Mouse (Mus musculus): ENCODE measurements at regions not wholly inside any gene's neighbourhood (a gene's known extent, or its start where the extent isn't known, plus 50 kb on each side); places are given as distances from the start of the nearest gene placed in this dataset.

DNA sequence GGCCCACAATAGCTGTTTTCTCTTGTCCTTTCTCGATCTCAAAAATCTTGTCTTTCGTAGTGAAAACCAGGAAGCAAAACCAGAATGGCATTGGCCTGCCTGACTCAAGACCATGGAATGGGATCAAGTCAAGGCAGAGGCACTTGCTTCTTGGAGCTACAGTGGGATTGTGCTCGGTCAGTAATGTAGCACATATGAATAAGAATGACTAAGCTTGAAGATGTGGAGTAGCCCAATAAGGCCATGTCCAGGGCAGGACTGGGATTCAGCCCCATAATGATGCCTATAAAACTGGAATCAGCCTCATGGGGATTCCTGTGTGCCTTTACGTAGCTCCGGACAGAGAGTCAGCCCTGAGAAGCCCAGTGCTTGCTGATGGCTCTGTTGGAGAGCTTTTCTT is 347.2 kb upstream of the Ubash3b start:
- Histone ChIP-seq H3K4me3 (ENCODE audit: insufficient read depth in 1 of 2, low read depth in 2 of 2, low read length in 2 of 2) (no peak overlapping the region), H3K9me3 (ENCODE audit: control insufficient read depth, low read length) (no peaks in the 10 kb centered on the region), H3K27me3 (ENCODE audit: control insufficient read depth, insufficient read depth, low read length) (no peaks in the 10 kb centered on the region), H3K4me1 (replicated peaks; ENCODE audit: control insufficient read depth in 2 of 2, insufficient read depth in 2 of 2, low read length in 1 of 2) (no peaks in the 10 kb centered on the region), H3K27ac (no peak overlapping the region), H3K4me2 (ENCODE audit: low read depth) (no peak overlapping the region), H3K36me3 (replicated peaks; ENCODE audit: control insufficient read depth, insufficient read depth, low read depth) (no peaks in the 10 kb centered on the region), H3K9ac (replicated peaks) (no peak overlapping the region)
- DNase-seq (ENCODE audit: low read depth in 3 of 3, low spot score in 3 of 3), result no peak
- WGBS (ENCODE audit: insufficient replicate concordance), result 65% methylated on average over 5 of the region's 5 CpGs
- TF ChIP-seq EP300 (IDR thresholded peaks at IDR 0.05; ENCODE audit: low read depth) (no peak), CTCF (IDR thresholded peaks at IDR 0.05; ENCODE audit: low read depth) (no peak)
- ATAC-seq (ENCODE audit: insufficient read depth), result no peak

DNA sequence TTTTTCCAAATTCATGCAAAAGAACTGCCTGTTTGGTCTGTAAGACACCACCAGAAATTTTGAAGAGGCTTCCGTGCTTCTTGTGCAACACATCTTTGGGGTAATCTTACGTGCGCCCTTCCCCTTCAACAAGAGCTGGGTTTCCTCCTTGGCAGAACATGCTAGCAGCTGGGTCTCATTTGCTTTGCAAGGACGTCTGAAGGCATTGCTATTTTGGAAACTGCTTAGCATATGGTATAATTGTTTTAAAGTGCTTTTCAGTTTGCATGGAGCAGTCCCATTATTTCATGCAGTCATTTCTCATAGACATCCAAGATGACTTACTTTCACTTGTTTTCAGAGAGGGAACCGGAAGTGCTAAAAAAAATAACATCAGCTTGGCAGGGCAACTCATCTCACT is 336.8 kb upstream of the Ubash3b start:
- Histone ChIP-seq H3K9me3 (ENCODE audit: control insufficient read depth, low read length) (no peaks in the 10 kb centered on the region), H3K36me3 (replicated peaks; ENCODE audit: control insufficient read depth, insufficient read depth, low read depth) (no peaks in the 10 kb centered on the region), H3K9ac (replicated peaks) (no peak overlapping the region), H3K27me3 (ENCODE audit: control insufficient read depth, insufficient read depth, low read length) (no peaks in the 10 kb centered on the region), H3K27ac (no peak overlapping the region), H3K4me2 (ENCODE audit: low read depth) (no peak overlapping the region), H3K4me3 (ENCODE audit: insufficient read depth in 1 of 2, low read depth in 2 of 2, low read length in 2 of 2) (no peak overlapping the region), H3K4me1 (replicated peaks; ENCODE audit: control insufficient read depth in 2 of 2, insufficient read depth in 2 of 2, low read length in 1 of 2) (no peaks in the 10 kb centered on the region)
- TF ChIP-seq EP300 (IDR thresholded peaks at IDR 0.05; ENCODE audit: low read depth), result no peak
- TF ChIP-seq CTCF (IDR thresholded peaks at IDR 0.05; ENCODE audit: low read depth), result no peak
- no peak for ATAC-seq (ENCODE audit: insufficient read depth)
- no peak for DNase-seq (ENCODE audit: low read depth in 3 of 3, low spot score in 3 of 3)
- 65% methylated on average over 5 of the region's 5 CpGs for WGBS (ENCODE audit: insufficient replicate concordance)

DNA sequence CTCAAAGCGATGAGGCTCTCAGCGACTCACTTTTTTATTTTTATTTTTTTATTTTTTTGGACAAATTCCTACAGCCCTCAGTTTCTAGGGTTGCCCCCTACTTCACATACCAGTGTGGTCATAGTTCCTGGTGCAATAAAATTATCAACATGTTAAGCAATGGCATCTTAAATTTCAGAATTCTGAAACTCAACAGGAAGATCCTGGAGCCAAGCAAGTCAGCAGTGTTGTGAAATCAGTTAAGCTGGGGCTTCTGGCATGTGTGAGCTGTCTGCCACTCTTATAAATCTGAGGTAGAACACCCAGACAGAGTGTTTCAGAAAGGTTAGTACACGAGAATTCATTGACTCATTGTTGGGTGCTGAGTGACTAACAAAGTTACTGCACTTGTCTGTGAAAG is 328.6 kb upstream of the Ubash3b start:
- Histone ChIP-seq H3K9ac (replicated peaks) (no peak overlapping the region), H3K4me1 (replicated peaks; ENCODE audit: control insufficient read depth in 2 of 2, insufficient read depth in 2 of 2, low read length in 1 of 2) (no peaks in the 10 kb centered on the region), H3K27me3 (ENCODE audit: control insufficient read depth, insufficient read depth, low read length) (no peaks in the 10 kb centered on the region), H3K4me2 (ENCODE audit: low read depth) (no peak overlapping the region), H3K9me3 (ENCODE audit: control insufficient read depth, low read length) (no peaks in the 10 kb centered on the region), H3K27ac (no peak overlapping the region), H3K4me3 (ENCODE audit: insufficient read depth in 1 of 2, low read depth in 2 of 2, low read length in 2 of 2) (no peak overlapping the region), H3K36me3 (replicated peaks; ENCODE audit: control insufficient read depth, insufficient read depth, low read depth) (no peaks in the 10 kb centered on the region)
- ATAC-seq (ENCODE audit: insufficient read depth), result no peak
- whole genome bisulfite sequencing (ENCODE audit: insufficient replicate concordance), result 54% methylated on average over 3 of the region's 3 CpGs
- TF ChIP-seq CTCF (IDR thresholded peaks at IDR 0.05; ENCODE audit: low read depth) (no peak), EP300 (IDR thresholded peaks at IDR 0.05; ENCODE audit: low read depth) (no peak)
- DNase-seq (ENCODE audit: low read depth in 3 of 3, low spot score in 3 of 3), result no peak

DNA sequence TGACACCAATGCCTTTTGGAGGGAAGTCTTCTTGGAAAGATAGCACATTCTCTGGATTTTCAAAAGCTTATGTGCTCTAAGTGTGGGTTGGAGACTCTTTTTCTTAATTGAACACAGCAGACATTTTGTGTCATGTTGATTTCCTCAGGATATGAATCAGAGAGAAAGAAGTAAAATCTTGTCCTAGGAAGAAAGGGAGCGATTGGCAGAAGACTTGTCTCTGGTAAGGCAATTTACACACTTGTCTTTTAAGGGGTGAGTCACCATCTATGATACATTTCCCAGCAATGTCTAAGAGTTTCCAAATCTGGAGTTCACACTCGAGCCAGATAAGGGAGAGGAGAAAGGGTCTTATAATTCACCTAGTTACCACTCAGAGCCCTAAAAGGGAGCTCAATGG is 326.5 kb upstream of the Ubash3b start:
- no peak for TF ChIP-seq CTCF (IDR thresholded peaks at IDR 0.05; ENCODE audit: low read depth)
- Histone ChIP-seq H3K4me2 (ENCODE audit: low read depth) (no peak overlapping the region), H3K27me3 (ENCODE audit: control insufficient read depth, insufficient read depth, low read length) (no peaks in the 10 kb centered on the region), H3K36me3 (replicated peaks; ENCODE audit: control insufficient read depth, insufficient read depth, low read depth) (no peaks in the 10 kb centered on the region), H3K9ac (replicated peaks) (no peak overlapping the region), H3K4me1 (replicated peaks; ENCODE audit: control insufficient read depth in 2 of 2, insufficient read depth in 2 of 2, low read length in 1 of 2) (no peaks in the 10 kb centered on the region), H3K27ac (no peak overlapping the region), H3K4me3 (ENCODE audit: insufficient read depth in 1 of 2, low read depth in 2 of 2, low read length in 2 of 2) (no peak overlapping the region), H3K9me3 (ENCODE audit: control insufficient read depth, low read length) (no peaks in the 10 kb centered on the region)
- DNase-seq (ENCODE audit: low read depth in 3 of 3, low spot score in 3 of 3) (no peak), ATAC-seq (ENCODE audit: insufficient read depth) (no peak)
- WGBS (ENCODE audit: insufficient replicate concordance), result 44% methylated on average over 2 of the region's 2 CpGs

DNA sequence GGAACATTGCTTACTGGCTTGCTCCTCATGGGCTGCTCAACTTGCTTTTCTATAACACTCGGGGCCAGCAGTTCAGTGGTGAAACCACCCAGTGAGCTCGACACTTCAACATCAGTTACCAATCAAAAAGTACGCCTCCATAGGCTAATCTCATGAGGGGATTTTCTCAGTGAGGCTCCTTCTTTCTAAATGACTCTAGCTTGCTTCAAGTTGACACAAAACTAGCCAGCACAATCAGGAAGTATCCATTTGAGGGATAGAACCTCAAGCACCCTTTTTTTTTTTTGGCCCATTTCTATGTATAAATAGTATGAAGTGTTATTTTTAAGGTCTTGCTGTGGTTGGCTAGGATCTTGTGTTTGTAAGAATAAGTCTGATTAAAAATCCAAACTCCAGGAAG is 321.7 kb upstream of the Ubash3b start:
- H3K27me3 ChIP-seq (ENCODE audit: control insufficient read depth, insufficient read depth, low read length), result no peaks in the 10 kb centered on the region
- H3K4me2 ChIP-seq (ENCODE audit: low read depth), result no peak overlapping the region
- no peaks in the 10 kb centered on the region for H3K36me3 ChIP-seq (replicated peaks; ENCODE audit: control insufficient read depth, insufficient read depth, low read depth)
- H3K27ac ChIP-seq, result no peak overlapping the region
- no peak for DNase-seq (ENCODE audit: low read depth in 3 of 3, low spot score in 3 of 3)
- no peak overlapping the region for H3K4me3 ChIP-seq (ENCODE audit: insufficient read depth in 1 of 2, low read depth in 2 of 2, low read length in 2 of 2)
- no peaks in the 10 kb centered on the region for H3K4me1 ChIP-seq (replicated peaks; ENCODE audit: control insufficient read depth in 2 of 2, insufficient read depth in 2 of 2, low read length in 1 of 2)
- no peak for ATAC-seq (ENCODE audit: insufficient read depth)
- TF ChIP-seq CTCF (IDR thresholded peaks at IDR 0.05; ENCODE audit: low read depth) (no peak), EP300 (IDR thresholded peaks at IDR 0.05; ENCODE audit: low read depth) (no peak)
- 63% methylated on average over 3 of the region's 3 CpGs for WGBS (ENCODE audit: insufficient replicate concordance)
- no peak overlapping the region for H3K9ac ChIP-seq (replicated peaks)
- H3K9me3 ChIP-seq (ENCODE audit: control insufficient read depth, low read length), result no peaks in the 10 kb centered on the region

Data from liver, embryonic 14.5 days (tissue).